Mouse (Mus musculus): Measurements from ENCODE around the gene Tango6. TPM values are rescaled to one million over a fixed set of nuclear protein-coding genes. Genes with fewer than 3 reads are reported as not detected.

Tango6 gene
- 1 to 10 TPM; 7.2 to 7.5 TPM for total RNA-seq (2023)

DNA sequence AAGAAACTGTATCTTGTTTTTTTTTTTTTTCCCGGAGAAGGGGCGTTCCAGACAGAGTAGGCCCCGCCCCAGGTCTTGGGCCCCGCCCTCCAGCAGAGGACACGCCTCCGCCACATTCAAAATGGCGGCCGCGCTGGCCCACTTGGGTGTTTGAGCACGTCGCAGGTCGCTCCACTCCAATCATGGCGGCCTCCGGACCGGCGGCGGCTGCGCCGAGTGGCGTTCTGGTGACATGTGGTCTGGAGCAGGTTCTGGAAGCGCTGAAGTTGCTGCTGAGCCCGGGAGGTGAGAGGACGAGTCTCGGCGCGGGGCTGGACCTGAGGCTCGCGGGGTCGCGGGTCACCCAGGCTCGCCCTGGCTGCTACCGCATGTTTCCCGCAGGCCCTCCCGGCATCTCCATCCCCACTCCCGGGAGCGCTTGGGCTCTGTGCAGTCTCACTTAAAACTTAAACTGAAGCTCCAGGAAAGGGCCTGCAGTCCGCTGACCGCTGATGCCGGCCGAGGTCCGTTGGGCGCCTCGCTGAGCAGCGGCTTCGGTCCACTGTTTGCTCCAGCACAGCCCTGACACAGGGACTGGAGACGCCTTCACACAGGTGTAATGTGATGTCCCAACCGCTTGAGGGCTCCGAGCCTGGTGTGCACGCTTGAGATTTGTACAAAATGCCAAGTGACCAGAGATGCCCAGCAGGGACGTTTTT, at the start of gene Tango6:
Gene Tango6, plus strand, starts transcription at position 98 of the 698 bp plus-strand sequence.

GRCm38 (mm10) chr8:106870051-106870450, 187.2 kb downstream of the Tango6 start, which contains the start of gene Has3:
Has3 (plus strand) TSS chr8:106870242.

GRCm38 (mm10) chr8:106893481-106894156, 210.8 kb downstream of the Tango6 start, which contains the start of gene Utp4:
Utp4 (plus strand) TSS chr8:106893636.

Other genes starting within 250 kb of the Tango6 start
- not detected for gene 6030452D12Rik, start 182.5 kb upstream of the Tango6 start, total RNA-seq (2023)
- gene Cdh3, start 172.2 kb upstream of the Tango6 start, total RNA-seq (2023), result not detected
- 100 to 1,000 TPM in 1 of 2 experiments, 10 to 100 TPM in 1; 80.3 to 102 TPM for gene Gm10073, start 109.6 kb upstream of the Tango6 start, total RNA-seq (2023)
- gene Cdh1, start 79.7 kb upstream of the Tango6 start, total RNA-seq (2023), result 1 to 10 TPM; 2.0 to 2.7 TPM
- under 1 TPM in 1 of 2 experiments, not detected in 1; 0.31 TPM for gene Has3, start 187.2 kb downstream of the Tango6 start, total RNA-seq (2023)
- gene Utp4, start 210.6 kb downstream of the Tango6 start, total RNA-seq (2023), result 1 to 10 TPM; 9.5 TPM